Mouse (Mus musculus) ES-E14 (cell line): ENCODE data around the gene Hoxb5.

Experiments
- CHD2 ChIP-seq: IDR thresholded peaks from 2 replicates; pipeline ENCODE4 v1.6.1; 2014; ENCODE audit warnings: mild to moderate bottlenecking, low read depth, low read length, inconsistent platforms
- HCFC1 ChIP-seq: IDR thresholded peaks from 2 replicates; pipeline ENCODE4 v1.6.1; 2012; ENCODE audit warnings: low read length, inconsistent platforms, borderline replicate concordance; ENCODE audit not compliant: insufficient read depth

DNA sequence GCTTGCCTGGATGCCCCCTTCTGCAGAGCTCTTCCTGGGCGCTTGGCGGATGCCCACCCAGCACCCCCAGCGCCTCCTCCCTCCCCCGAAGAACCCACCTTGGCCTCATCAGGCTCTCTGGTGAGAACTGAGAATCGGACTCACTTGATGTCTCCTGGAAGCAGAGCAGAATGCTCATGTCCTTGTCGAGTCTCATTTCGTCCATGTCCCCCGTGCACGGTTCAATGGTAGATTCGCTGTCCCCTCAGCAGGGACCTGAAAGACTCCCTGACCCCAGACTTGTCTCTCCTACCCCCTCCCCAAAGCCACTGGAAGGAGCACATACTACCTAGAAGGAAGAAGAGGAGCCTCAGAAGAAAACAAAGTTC is 2.1 kb upstream of the Hoxb5 start:
- TF ChIP-seq CHD2 (no peak), HCFC1 (no peak)
